Mouse (Mus musculus): ENCODE results near the gene Mthfsd. TPM values are rescaled to one million over a fixed set of nuclear protein-coding genes. Genes with fewer than 3 reads are reported as not detected.

Gene Mthfsd
- total RNA-seq, 2 experiments from 2014 or later: 16.2 to 17.9 TPM

DNA sequence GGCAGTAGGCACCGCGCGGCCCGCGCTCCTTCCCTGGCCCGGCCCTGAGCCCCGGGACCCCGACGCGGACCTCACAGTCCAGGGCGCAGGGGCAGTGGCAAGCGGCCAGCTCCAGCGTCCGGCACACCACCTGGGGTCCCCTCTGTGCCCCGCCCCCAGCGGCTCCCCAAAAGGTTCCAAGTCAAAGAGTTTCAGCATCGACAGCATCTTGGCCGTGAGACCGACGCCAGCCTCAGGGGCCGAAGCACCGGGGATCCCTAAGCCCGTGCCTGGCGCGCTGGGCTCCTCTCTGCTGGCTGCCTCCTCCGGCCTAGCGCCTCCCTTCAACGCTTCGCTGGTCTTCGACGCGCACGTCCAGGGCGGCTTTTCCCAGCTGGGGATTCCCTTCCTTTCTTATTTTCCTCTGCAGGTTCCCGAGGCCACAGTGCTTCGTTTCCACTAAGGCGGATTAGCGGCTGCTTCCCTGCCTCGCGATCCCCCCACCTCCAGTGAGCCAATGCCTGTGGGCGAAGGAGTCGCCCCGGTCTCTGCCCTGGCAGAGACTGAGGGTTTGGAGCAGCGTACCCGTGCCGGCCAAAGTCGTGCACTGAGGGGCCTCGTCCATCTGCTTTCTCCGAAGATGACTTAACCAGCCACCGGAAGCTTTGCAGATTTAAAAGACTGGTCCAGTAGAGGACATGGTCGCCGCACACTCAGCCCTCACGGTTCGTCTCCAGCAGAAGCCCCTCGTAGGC, 20.5 kb upstream of the Mthfsd start:
- no peak overlapping the region for H3K27ac ChIP-seq
- intact Hi-C loops (cut with DNase I): no loop called here
- no peak for TF ChIP-seq CTCF (IDR thresholded peaks at IDR 0.05)
- H3K4me3 ChIP-seq: peak overlapping the region; percentile 11; the same call in 1 of the 2 replicates
- no peak for DNase-seq

DNA sequence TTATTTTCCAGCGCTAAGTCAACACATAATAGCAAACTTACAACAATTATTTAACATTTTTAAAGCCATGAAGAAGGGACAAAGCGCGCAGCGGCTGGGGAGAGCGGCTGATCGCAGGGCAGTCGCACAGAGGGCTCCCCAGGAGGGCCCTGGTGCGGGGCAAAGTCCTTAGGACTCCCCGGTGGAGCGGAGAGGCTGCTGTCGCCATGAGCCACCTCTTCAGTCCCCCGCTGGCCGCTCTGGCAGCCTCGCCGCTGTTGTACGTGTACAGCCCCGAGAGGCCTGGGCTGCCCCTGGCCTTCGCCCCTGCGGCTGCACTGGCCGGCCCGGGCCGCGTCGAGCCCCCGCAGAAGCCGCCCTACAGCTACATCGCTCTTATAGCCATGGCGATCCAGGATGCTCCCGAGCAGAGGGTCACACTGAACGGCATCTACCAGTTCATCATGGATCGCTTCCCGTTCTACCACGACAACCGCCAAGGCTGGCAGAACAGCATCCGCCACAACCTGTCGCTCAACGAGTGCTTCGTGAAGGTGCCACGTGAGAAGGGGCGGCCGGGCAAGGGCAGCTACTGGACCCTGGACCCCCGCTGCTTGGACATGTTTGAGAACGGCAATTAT, 19.7 kb upstream of the Mthfsd start, which contains the start of gene Foxl1:
Foxl1 (plus strand) TSS at position 185 of the 620 bp plus-strand sequence.
- Histone ChIP-seq H3K27ac (no peak within 1 kb of the TSS), H3K4me3 (peak within 1 kb of the TSS; percentile 11; the same call in 1 of the 2 replicates)
- intact Hi-C loops (cut with DNase I): no loop called here
- TF ChIP-seq CTCF (IDR thresholded peaks at IDR 0.05): no peak
- no peak for DNase-seq

DNA sequence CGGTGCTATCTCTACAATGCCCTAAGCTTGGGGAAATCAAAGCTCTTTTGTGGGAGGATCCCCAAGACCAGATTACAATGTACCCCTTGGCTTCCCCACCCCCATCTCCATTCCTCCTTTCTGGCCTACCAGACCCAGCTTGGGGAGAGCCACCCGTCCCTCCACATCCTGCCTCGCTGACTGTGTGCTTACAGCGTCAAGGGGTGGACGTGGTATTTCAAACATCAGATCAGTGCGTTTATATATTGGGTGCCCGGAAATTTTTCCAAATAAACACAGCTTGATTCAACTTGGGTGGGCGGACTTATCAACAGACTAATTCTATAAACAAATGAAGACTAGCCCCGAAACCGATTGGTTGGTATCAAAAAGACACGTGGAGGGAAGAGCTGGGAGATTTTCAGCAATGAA, 19.1 kb upstream of the Mthfsd start:
- intact Hi-C loops (cut with DNase I): no loop called here
- TF ChIP-seq CTCF (IDR thresholded peaks at IDR 0.05): no peak
- DNase-seq: no peak
- Histone ChIP-seq H3K27ac (no peak overlapping the region), H3K4me3 (no peak overlapping the region)

DNA sequence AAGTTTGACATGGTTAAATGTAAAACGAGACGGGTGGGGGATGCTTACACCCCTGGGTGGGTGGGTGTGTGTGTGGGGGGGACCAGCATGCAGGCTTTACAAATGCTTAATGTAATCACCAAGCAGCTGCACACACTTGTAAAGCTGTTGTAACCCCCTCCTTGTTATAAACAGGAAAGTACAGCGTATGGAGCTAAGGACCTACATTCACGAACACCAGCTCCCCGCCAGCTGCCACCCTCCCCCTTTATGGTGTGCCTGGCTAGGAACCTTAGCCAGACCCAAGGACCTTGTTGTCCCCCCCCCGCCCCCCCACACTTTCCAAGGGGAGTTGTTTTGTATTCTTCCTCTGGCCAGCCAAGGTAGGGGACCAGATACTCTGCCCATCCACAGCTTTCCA, 18.5 kb upstream of the Mthfsd start:
- TF ChIP-seq CTCF (IDR thresholded peaks at IDR 0.05): no peak
- Histone ChIP-seq H3K27ac (no peak overlapping the region), H3K4me3 (no peak overlapping the region)
- no peak for DNase-seq
- intact Hi-C loops (cut with DNase I): no loop called here

DNA sequence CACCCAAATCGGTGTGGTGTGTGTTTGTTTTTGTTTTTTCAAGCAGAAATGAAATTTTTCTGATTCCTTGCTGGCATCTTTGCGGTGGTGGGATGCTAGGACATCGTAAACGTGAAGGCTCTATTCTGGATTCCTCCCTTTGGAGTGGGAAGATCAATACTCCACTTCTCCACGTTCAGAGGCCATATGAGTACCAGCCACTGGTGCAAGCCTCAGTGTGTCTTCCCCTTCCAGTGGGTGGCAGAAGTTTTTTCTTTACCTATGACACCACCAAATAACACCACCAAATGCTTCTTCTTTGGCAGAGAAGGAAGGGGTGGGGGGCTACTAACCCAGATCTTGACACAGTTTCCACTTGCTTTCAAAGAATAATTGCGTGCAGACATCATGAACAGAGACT, 18.0 kb upstream of the Mthfsd start:
- no peak for TF ChIP-seq CTCF (IDR thresholded peaks at IDR 0.05)
- no peak for DNase-seq
- intact Hi-C loops (cut with DNase I): no loop called here
- Histone ChIP-seq H3K4me3 (no peak overlapping the region), H3K27ac (no peak overlapping the region)

DNA sequence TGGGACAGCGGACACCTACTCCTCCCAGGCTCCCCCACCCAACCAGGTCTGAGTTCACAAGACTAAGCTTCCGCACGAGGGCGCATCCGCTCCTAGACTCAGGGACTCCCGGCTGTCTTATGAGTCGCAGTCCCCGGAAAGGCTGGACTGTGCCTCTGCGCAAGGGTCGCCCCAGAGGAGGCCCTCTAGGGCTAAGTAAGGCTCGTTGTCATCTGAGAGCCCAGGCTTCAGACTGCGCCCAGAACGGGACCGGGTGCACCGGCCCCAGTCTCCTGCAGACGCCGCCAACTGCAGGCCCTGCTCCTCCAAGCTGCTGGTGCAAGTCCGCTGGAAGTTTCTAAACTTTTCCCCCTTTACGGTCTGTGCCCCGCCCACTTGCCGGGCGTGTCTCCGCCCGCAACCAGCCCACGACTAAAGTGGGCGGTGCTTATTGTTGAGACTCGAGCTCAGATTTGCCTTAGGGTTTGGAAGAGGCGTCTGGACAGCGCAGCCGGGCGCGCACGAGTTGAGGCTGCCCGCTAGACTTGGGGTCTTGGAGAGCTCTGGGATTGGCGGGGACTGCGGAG, 17.2 kb upstream of the Mthfsd start:
- intact Hi-C loops (cut with DNase I): no loop called here
- peak overlapping the region; percentile 58 for H3K27ac ChIP-seq
- peak overlapping the region; percentile 64 for H3K4me3 ChIP-seq
- DNase-seq: peak; percentile 65
- TF ChIP-seq CTCF (IDR thresholded peaks at IDR 0.05): peak; percentile 48

DNA sequence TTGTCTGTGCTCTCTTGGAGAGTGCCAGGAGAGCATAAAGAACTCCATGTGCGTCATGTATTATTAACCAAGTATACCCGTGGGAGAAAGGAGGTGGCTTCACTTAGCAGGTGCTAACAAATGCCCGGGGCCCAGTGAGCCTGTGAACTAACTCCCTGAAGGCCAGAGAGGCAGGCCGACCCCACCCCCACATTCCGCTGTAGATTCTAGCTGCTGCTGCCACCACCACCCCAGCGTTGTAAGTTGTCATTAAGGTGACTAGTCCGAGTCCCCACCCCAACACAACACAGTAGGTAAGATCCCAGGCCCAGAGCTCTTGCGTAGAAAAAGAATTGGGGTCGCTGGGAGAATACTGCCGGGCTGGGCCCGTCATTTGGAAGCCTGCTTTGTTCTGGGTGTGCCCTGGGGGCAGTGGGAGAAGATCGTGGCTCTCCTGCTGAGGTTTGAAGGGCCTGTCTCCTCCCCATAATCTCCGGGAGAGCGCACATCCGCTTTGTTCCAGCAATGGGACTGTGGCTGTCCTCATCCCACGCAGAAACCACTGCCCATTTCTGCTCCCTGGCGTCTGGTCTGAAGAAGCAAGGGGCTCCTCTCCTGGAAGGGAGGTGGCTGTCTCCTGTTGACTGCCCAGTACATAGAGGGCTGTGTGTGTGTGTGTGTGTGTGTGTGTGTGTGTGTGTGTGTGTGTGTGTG, 16.5 kb upstream of the Mthfsd start:
- intact Hi-C loops (cut with DNase I): no loop called here
- no peak for DNase-seq
- Histone ChIP-seq H3K4me3 (no peak overlapping the region), H3K27ac (no peak overlapping the region)
- TF ChIP-seq CTCF (IDR thresholded peaks at IDR 0.05): no peak

DNA sequence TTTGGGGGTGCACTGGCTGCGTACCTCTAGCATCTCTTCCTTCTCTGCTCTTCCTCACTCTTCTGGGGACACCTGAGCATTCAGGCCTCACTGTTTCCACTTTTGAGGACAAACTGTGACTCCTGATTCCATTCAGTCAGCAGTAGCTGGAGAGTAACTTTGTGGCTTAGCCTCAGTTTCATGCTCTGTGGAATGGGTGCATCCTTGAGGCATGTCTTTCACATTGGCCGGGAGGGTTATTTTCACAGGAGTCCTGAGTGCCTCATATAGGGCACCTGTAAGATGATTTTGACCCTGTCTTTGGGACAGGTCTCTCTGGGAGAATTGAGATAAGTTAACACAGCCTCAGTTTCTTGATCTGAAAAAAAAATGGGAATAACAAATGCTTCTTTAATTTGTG, 14.9 kb upstream of the Mthfsd start:
- TF ChIP-seq CTCF (IDR thresholded peaks at IDR 0.05): no peak
- DNase-seq: no peak
- no peak overlapping the region for H3K4me3 ChIP-seq
- intact Hi-C loops (cut with DNase I): no loop called here
- no peak overlapping the region for H3K27ac ChIP-seq

DNA sequence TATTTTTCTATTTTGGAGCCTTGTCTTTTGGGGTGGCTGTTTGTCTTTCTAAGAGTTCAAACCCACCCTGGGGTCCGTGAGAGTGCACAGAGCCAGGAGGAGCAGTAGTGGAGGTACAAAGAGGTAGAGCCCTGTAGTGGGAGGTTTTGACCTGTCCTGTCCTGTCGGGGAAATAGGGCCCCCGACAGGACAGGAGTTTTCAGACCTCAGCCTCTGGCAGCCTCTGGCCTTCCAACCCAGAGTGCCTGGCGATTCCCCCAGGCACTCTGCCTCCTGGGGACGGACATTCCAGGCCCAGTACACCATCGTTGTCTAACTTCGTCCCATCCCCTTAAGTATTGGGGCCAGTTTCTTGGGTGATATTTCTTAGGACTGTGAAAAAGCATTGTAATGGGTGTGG, 14.2 kb upstream of the Mthfsd start:
- intact Hi-C loops (cut with DNase I): no loop called here
- Histone ChIP-seq H3K27ac (no peak overlapping the region), H3K4me3 (no peak overlapping the region)
- no peak for DNase-seq
- no peak for TF ChIP-seq CTCF (IDR thresholded peaks at IDR 0.05)

DNA sequence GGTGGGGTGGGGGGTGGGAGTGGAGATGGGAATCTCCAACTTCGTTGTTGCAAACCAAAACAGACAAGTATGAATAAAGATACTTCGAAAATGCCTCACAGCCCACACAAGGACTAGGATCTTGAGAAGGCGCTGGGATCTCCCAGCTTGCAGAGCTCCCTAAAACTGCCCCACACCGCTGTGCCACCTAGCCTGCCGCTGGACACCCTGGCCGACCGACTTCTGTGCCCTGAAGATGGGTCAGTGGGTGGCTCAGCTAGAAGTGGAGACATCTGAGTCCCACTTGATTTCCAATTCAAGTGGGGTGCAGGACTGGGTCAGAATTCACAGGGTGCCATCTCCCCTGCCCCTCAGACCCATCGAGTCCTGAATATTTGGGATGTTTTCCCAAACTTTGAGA, 13.5 kb upstream of the Mthfsd start:
- intact Hi-C loops (cut with DNase I): no loop called here
- Histone ChIP-seq H3K27ac (no peak overlapping the region), H3K4me3 (no peak overlapping the region)
- DNase-seq: no peak
- TF ChIP-seq CTCF (IDR thresholded peaks at IDR 0.05): no peak

DNA sequence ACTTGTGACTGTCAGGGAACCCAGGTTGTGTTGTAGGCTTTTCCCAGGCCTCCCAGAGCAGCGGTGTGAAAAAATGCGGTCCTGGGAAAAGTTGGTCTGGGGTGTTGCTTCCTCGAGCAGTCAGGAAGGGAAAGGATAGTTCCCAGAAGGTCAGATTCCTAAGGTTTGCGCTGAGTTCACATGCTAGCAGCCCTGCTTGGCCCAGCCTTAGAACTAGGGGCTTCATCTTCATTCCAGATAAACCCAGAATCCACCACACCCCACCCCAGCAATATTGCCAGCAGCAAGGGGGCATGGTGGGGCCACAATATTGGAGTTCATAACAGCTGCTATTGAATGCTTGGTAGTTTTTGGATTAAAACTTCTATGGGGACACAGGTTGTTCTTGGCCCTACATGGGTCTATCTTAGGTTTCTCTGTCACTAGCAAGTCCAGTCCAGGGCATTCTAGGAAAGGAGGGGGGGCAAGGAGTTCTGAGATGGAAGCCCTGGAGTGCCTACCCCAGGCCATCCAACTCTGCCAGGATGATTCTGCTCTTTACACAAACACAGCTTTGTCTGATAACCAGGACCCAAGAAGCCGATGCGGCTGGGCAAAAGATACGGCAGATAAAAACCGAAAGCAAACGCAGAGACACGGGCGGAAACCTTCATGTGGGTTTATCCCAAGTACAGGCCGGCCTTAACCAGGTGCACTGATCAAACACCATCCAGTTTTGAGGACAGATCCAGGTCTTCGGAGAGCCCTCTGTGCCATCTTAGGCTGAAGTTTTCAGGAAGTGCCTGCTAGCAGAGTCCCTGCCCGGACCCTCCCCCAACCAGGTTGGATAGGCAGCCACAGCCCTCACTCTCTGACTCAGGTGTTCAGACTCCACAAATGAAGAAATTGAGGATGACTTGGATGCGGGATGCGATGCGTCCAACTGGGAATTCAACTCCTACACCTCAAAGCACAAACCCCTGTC, 12.5 kb upstream of the Mthfsd start:
- Histone ChIP-seq H3K27ac (no peak overlapping the region), H3K4me3 (no peak overlapping the region)
- no peak for TF ChIP-seq CTCF (IDR thresholded peaks at IDR 0.05)
- intact Hi-C loops (cut with DNase I): no loop called here
- DNase-seq: no peak
